Mouse (Mus musculus): Measurements from ENCODE around the gene Cygb.
"Not testable (repeated sequence)": the region's sequence is repeated elsewhere in the genome, so short reads cannot be mapped to it uniquely, and the experiment has no call there.

Cygb gene

DNA sequence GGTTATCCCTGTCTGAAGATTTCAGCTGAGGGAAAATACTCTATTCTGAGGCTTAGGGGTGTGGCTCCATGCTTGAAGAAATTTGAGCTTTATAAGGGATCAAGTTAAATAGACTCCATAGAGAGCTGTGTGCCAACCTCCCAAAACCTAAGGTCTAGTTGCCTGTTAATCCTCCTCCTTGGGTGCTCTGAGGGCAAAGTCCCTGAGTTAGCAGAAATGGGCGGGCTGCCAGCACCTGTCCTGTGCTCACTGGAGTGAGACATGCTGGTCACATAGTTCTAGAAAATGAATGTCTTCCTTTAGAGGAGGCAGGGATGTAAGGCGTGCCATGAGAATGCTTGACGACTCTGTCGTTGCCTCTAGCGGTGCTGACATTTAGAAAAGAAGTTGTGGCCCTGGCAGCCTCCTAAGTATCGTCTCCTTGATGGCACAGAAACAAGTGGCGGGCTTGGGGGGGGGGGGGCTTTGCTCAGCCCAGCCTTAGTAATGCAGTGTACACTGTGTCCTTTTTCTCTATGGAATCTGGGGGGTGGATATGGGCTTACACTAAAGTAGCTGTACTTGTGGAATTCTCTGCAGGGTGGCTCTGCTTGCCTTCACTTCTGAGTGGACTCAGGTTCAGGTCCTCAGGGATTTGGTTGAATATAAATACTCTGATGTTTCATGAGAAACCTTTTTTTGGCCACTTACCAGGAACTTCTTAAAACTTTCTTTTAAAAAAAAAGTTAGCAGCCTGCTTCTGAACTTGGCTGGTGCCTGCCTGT is 20.7 kb upstream of the Cygb start:
- DNase-seq (ENCODE audit: low spot score): peak; percentile 56

- DNase-seq (ENCODE audit: low spot score): no peak
Measured at GRCm38 (mm10) chr11:116673410-116673809, 19.3 kb upstream of the Cygb start.

GRCm38 (mm10) chr11:116672595-116672994 is 18.5 kb upstream of the Cygb start:
- no peak for DNase-seq (ENCODE audit: low spot score)

GRCm38 (mm10) chr11:116671845-116672434 is 17.8 kb upstream of the Cygb start:
- no peak for DNase-seq (ENCODE audit: low spot score)

DNA sequence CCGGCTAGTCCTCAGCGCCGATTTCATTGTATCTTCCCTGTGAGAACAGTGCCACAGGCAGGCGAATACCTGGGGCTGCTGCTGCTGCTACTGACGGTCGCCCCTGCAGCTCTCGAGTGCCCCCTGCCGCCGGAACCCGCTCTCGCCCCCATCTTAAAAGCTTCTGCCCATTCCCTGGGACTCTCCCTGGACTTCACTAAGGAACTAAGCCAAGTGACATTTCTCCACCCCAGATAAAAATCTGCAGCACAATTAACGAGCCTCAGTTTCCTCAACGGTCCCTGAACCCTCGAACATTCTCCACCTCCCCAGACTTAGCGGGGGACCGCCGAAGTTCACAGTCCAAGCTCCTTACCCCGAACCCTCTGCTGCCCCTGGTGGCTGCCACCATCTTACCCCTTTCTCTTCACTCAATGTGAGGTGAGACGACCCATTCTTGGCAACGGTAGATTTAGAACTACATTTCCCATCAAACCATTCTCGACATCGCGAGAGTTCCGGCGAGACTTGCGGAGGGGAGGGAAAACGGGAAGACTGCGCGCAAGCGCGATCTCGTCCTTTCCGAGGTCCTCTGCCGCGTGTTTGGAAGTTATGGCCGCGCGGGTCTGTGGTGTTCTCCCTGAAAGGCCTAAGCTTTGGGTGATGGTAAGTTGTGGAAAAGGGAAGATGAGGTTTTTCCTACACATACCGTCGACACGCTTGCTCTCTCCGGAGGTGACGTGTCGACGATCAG is 17.2 kb upstream of the Cygb start:
- DNase-seq (ENCODE audit: low spot score): peak; percentile 98

DNA sequence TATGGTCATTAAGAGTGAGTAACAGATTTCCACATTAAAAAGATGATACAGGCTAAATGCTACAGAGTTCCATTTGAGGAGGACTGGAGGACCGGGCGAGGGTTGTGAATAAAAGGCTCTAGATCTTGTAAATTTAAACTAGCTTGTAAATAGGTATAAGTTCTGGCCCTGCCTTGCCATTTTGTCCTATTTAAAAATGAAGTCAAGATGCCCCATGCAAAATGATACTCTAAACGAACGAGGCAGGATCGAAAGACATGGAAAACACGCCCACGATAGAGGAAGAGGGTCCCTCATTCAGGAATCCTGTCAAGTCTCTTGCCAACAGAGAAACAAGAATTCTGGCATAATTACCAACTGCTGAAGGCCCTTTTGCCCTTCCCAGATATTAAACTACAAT is 16.3 kb upstream of the Cygb start:
- DNase-seq (ENCODE audit: low spot score): no peak

GRCm38 (mm10) chr11:116669787-116670365 is 15.8 kb upstream of the Cygb start:
- DNase-seq (ENCODE audit: low spot score): no peak

DNA sequence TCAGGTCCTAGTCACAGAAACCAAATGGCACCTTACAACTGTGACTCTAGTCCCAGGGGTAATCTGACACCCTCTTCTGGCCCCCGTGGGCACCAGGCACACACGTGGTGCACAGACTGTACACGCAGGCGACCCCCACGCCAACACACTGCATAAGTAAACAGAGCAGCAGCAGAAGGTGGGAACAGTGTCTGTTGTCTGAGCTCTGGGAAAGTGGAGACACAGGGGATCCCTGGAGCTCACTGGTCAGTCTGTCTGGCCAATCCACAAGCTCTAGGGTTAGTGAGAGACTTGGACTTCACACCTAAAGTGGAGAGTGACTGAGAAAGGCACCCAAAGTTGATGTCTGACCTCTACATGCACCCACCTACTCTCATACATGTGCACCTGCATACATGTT is 15.2 kb upstream of the Cygb start:
- no peak for DNase-seq (ENCODE audit: low spot score)

- no peak for DNase-seq (ENCODE audit: low spot score)
Measured at GRCm38 (mm10) chr11:116668839-116669238, 14.7 kb upstream of the Cygb start.

DNA sequence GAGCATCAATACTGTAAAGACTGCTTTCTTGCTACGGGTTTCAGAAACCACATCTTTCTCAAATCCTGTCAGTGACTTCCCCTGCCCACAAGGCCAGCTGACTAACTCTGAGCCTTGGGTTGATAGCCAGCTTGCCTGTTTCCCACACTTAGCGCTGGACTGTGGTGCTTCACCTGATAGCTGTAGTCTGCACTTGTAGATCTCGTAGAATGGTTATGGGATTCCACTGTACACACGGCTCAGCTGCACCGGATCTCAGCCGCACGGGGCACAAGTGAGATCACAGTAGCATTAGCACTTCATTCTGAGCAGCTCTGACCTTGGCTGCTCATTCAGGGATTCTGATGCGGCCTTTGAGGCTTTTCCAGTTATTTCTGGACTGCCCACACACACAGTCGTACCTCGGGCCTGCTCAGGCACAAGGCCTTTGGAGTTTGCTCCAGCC is 14.3 kb upstream of the Cygb start:
- DNase-seq (ENCODE audit: low spot score): no peak

DNA sequence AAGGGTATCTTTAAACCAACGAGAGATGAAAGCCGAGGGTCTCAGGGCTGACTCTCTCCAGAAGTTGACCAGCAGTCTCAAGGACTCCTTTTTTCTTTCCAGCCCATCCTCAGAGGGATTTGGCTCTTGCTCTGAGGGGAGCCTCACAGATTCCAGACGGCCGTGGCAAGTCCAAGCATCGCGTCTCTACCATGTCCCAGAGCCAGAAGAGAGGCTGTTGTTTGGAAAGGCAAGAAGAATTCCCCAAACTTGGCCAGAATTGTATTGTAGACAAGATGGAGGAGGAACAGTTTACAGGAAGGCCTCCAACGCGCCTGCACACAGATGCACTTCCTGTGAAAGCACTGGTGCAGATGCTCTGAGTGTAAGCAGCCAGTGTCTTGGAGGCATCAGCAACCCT is 13.8 kb upstream of the Cygb start:
- no peak for DNase-seq (ENCODE audit: low spot score)

GRCm38 (mm10) chr11:116667012-116667411 is 12.9 kb upstream of the Cygb start:
- DNase-seq (ENCODE audit: low spot score): not testable (repeated sequence)

DNA sequence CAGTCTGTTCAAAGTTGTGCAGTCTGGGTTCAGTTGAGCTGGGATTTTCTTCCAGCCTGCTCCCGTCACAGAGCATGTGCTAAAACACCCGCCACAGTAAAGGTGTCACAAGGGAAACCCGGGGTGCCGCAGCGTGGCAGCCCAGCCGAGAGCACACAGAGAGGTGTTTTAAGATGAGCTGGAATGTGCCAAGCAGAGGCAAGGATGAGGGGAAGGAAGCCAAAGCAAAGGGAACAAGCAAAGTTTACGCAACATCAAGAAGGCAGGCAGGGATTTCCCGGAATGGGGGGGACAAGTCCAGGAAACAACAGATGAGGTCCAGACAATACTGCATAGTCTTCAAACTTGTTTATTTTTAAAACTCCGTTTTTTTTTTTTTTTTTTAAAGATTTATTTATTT is 12.5 kb upstream of the Cygb start:
- DNase-seq (ENCODE audit: low spot score): peak; percentile 37

DNA sequence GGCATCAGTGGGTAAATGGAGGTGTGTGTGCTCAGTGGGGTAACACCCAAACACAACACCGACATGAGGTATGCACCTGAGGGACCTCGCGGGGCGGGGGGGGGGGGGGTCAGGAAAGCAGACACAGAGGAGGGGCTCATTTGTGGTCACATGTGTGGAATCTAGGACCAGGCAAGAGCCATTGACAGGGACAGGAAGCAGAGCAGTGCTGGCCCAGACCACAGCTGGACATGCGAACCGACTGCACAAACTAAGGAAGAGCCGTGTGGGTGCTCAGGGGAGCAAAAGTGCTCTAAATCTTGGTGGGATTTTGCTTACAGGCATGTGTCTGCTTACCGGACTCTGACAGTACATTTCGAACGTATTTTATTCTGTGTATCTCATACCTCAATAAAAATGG is 11.2 kb upstream of the Cygb start:
- no peak for DNase-seq (ENCODE audit: low spot score)

DNA sequence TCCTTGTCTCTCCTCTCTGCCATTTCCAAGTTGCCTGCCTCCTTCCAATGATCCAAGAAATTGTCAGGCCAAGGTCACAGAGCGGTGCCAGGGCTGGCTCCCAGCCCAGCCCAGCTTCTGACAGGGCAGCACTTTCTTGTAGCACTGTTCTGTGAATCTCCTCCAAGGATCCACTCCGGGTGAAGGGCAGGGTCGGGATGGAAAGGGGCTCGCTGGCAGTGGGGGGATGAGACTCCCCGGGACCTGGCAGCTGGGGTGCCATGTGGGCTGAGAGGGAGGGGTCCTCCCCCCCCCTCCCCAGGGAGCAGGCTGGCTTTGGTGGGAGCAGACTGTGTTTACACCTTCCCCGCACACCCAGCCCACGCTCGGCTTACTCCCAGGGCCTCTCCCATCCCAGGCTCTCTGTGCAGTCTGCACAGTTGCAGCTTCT is 7.8 kb upstream of the Cygb start:
- no peak for DNase-seq (ENCODE audit: low spot score)

DNA sequence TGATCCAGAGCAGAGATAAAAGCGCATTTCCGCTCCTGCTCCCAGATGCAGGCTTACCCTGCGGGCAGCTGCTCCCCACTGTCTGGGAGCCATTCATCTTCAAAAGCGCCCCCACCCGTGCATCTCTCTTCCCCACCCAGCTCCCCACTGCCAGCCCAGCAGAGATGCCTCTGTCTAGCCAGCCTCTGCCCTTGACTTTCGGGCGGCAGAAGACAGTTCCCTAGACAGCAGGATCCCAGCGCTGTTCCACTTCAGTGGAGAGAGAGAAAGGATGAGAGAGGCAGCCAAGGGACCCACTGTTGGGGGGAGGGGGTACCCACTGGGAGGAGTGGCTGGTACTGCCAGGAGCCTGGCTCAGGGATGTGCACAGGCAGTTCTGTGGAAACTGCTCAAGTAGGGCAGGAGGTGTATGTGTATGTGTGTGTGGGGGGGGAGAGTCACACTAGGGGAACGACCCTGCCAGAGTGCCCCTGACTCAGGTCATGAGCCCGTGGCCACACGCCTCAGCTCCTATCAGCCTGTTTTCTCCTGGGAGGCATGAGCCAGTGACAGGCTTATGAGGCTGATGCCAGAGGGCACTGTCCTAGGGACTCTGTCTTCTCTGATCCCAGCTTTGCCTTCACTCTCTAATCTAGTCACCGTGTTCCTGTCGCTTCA is 7.3 kb upstream of the Cygb start:
- no peak for DNase-seq (ENCODE audit: low spot score)

DNA sequence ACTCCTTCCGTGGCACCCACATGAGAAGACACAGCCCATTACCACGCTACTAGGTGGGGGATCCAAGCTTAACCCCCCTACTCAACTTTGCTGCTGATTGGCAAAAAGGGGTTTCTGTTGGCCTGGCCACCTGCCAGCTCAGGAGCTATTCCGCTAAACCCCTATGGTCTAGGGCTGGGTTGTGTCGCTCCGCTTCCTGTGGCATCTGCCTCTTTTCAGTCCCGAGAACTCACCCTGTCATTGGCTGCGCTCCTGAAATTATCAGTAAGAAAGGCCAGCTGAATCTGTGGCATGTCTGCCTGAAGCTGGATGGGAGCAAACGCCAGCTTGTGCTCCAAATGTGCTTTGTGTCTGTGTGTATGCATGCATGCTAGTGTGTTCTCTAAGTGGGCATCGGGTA is 6.1 kb upstream of the Cygb start:
- DNase-seq (ENCODE audit: low spot score): no peak

GRCm38 (mm10) chr11:116659027-116659621 is 5.0 kb upstream of the Cygb start:
- DNase-seq (ENCODE audit: low spot score): no peak

GRCm38 (mm10) chr11:116658238-116658637 is 4.1 kb upstream of the Cygb start:
- DNase-seq (ENCODE audit: low spot score): no peak

DNA sequence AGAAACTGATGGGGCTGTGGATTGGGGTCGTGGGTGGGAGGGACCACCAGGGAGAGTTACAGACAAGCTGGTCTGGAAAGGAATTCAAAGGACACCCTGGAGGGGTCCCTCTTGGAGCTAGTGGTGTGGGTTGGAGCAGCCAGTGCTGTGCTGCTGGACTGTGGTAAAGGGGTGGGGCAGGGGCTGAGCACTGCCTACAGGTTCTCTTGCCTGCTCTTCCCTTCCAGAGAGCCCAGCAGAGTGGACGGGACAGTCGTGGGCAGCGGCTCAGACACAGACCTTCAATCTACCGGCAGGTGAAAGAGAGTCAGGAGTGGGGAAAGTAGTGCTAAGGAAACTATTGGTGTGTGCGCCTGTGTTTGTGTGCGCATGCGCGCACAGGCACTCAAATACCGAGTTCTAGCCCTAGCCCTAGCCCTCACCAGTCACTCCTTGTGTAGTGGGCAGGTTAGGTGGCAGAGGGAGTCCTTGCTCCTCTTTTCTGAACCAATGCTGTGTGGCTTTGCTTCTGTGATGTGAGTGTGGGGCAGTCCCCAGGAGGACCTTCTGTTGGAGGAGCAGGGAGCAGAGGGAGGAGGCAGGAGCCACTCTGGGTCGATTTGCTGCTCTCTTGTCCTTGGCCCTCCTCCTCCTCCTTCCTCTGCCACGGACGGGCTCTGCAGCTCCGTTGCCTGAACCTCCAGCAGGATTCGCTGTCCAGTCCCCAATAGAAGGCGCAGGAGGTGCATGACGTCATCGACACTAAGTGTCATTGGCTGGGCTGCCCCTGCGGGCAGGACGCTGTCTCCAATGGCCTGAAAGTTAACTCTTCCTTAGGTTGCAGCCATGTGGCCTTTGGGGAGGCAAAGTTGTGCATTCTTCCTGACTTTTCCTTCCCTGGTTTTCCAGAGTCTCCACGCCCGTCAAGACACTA is 3.5 kb upstream of the Cygb start:
- peak; percentile 93 for DNase-seq (ENCODE audit: low spot score)

Measured in urinary bladder, postnatal 14 days (tissue).